Mouse (Mus musculus) stomach, postnatal 0 days (tissue): Measurements from ENCODE around the gene Zfp113.
"Not testable (repeated sequence)": the region's sequence is repeated elsewhere in the genome, so short reads cannot be mapped to it uniquely, and the experiment has no call there.

Source experiments
- CTCF ChIP-seq: IDR thresholded peaks from 2 replicates; pipeline ENCODE4 v1.5.1; 2016; ENCODE audit warnings: antibody characterized with exemption, low read depth, mild to moderate bottlenecking, moderate library complexity
- EP300 ChIP-seq: optimal IDR thresholded peaks from 2 replicates; pipeline ENCODE3; 2016; ENCODE audit warnings: antibody characterized with exemption

GRCm38 (mm10) chr5:138109847-138110396 is 45.6 kb downstream of the Zfp113 start:
- TF ChIP-seq CTCF, EP300: not testable (repeated sequence)
